In the genomic region with DNA sequence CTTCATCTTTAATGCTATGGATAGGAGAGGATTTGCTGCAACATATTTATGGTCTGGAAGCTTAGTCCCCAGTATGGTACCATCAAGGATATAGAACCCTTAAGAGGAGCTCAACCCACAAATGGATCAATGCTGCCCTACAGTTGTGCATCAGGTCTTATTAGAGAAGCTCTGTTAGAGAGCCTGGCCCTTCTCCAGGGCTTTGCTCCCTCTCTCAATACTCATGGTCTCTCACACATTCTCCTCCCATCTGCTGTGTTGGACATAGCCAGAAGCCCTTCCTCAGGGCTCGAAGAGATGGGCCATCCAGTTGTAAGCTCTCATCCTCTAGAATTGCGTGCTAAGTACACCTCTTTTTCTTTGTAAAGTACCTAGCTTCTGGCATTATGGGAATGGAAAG, we compare ENCODE assay signal across 19 mouse cellular contexts. TPM values are rescaled to one million over a fixed set of nuclear protein-coding genes. Genes with fewer than 3 reads are reported as not detected.
DNase-seq lines count a peak whose midpoint lies in the region.
"Had no signal": no experiment of that assay in that cellular context is flagged by ENCODE, and none has a peak within 500 bp of the region (broad histone marks: within the 10 kb centered on the region; RNA-seq: fewer than 3 reads in every experiment).

No protein-coding gene starts in this region.

- DNase-seq in cerebellum, postnatal 10 days: peak; percentile 76 to 81
- no peak for DNase-seq in cerebellum, adult 11 months
- peak; percentile 61 to 64 for DNase-seq in cerebellum, postnatal 14 days
- no peak for DNase-seq in cerebellum, adult 9-10 months
- peak; percentile 69 for DNase-seq in heart, adult 11 months
- no peak for DNase-seq in heart, postnatal 4 days
- DNase-seq in left cerebral cortex, postnatal 4 days: peak; percentile 50
- DNase-seq in left cerebral cortex, postnatal 10 days (ENCODE audit: extremely low spot score in 1 of 2, low spot score in 2 of 2): no peak
- DNase-seq: adrenal gland, adult 2 months; adrenal gland, adult 8-10 months; adrenal gland, postnatal 10 days; adrenal gland, postnatal 14 days; adrenal gland, postnatal 25 days; adrenal gland, postnatal 36 days; B cell, adult 2 months; cerebellum, adult 11-12 months; cerebellum, adult 18-20 months had no signal

- intact Hi-C loops in left cerebral cortex, postnatal 4 days (cut with DNase I): no loop called here
- intact Hi-C loops in left cerebral cortex, postnatal 10 days (cut with DNase I): no loop called here

RNA-seq across cellular contexts. Expression of gene Adra1b, which starts 29.2 kb away (rescaled TPM):
- total RNA-seq in heart, postnatal 4 days (2021): 10 to 100 TPM; 37.0 to 39.2 TPM
- total RNA-seq in left cerebral cortex, postnatal 4 days (2021): 10 to 100 TPM in 1 of 2 experiments, 1 to 10 TPM in 1; 8.8 to 10.4 TPM
- 10 to 100 TPM; 14.0 to 17.1 TPM for total RNA-seq in left cerebral cortex, postnatal 10 days (2021)
- total RNA-seq: CH12.LX, MEL had no signal

Comparison
In these comparisons a context has a peak if more than half of its experiments do, and no peak if none do; other contexts are left out.
1. DNase-seq: peak in cerebellum, postnatal 10 days (2 of 2), cerebellum, postnatal 14 days (2 of 2), heart, adult 11 months (single experiment) and left cerebral cortex, postnatal 4 days (single experiment); none in cerebellum, adult 11 months (single experiment), cerebellum, adult 9-10 months (single experiment), heart, postnatal 4 days (single experiment) and left cerebral cortex, postnatal 10 days (0 of 2).